Mouse (Mus musculus): Measurements from ENCODE around the gene Cflar. TPM values are rescaled to one million over a fixed set of nuclear protein-coding genes. Genes with fewer than 3 reads are reported as not detected.
"Not testable (repeated sequence)": the region's sequence is repeated elsewhere in the genome, so short reads cannot be mapped to it uniquely, and the experiment has no call there.

The Cflar gene
- polyA plus RNA-seq, 1 experiment: 72.0 TPM

DNA sequence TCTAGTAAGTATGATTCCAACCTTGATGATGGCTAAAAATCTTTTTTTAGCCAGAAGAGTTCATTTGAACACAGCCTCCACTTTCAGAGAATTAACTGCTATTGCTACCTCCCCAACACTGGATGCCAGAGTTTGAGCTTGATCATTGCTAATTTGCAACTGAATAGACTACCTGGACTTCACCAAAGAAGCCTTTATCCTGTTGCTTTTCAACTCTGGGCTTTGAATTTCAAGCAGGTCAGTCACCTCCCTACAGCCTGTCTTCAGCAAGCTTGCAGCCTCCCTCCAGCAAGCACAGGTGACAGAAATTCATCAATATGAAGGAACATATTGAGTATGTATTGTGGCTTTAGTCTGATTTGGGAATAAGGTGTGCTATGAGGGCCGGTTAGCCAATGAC, 21.9 kb upstream of the Cflar start:
- no peaks in the 10 kb centered on the region for H3K4me1 ChIP-seq (ENCODE audit: control insufficient read depth, insufficient read depth, low read length)
- no peak for TF ChIP-seq POLR2A (IDR thresholded peaks at IDR 0.05; ENCODE audit: borderline replicate concordance, control insufficient read depth, low read depth, low read length)
- TF ChIP-seq CTCF (IDR thresholded peaks at IDR 0.05; ENCODE audit: control insufficient read depth, insufficient read depth, low read length): no peak
- 90% methylated on average over 1 of the region's 1 CpGs for WGBS
- no peak overlapping the region for H3K27ac ChIP-seq (ENCODE audit: control insufficient read depth, insufficient read depth, low read depth, low read length, poor library complexity)
- H3K4me3 ChIP-seq (replicated peaks; ENCODE audit: control insufficient read depth, low read depth, low read length): no peak overlapping the region

DNA sequence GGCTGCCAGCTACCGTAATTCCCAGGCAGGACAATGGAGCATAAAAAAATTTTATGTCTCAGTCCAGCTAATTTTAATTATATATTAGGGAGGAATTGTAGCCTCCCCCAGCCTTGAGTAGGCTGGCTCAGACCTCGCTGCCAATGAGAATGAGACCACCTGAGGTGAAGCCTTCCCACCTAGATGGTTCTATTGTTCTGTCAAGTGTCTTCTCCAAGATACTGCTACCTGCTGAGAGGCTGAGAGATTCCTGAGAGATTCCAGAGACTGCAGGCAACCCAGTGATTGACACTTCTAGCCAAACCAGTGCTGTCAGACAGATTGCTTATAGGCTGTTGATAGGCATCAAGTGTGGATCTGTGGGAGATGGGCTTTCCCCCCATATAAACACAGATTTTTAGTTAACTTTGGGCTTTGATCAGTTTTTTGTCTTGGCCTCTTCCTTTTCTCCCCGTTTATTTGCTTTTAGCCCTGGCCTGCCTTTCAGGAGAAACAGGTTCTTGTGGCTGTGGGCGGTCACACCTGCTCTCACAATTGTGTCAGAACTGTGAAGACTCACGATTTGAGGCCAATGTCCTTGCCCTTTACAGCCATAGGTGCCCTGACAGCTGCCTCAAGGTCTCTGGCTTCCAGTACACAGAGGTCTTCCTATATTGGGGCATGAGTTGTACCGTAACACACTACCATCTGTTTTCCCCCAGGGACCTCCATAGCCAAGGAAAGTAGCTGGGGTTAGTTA, 21.1 kb upstream of the Cflar start:
- H3K4me3 ChIP-seq (replicated peaks; ENCODE audit: control insufficient read depth, low read depth, low read length): no peak overlapping the region
- 78% methylated on average over 6 of the region's 6 CpGs for WGBS
- TF ChIP-seq POLR2A (IDR thresholded peaks at IDR 0.05; ENCODE audit: borderline replicate concordance, control insufficient read depth, low read depth, low read length) (no peak), CTCF (IDR thresholded peaks at IDR 0.05; ENCODE audit: control insufficient read depth, insufficient read depth, low read length) (no peak)
- H3K27ac ChIP-seq (ENCODE audit: control insufficient read depth, insufficient read depth, low read depth, low read length, poor library complexity): no peak overlapping the region
- H3K4me1 ChIP-seq (ENCODE audit: control insufficient read depth, insufficient read depth, low read length): no peaks in the 10 kb centered on the region; the same call in 1 of the 2 replicates

DNA sequence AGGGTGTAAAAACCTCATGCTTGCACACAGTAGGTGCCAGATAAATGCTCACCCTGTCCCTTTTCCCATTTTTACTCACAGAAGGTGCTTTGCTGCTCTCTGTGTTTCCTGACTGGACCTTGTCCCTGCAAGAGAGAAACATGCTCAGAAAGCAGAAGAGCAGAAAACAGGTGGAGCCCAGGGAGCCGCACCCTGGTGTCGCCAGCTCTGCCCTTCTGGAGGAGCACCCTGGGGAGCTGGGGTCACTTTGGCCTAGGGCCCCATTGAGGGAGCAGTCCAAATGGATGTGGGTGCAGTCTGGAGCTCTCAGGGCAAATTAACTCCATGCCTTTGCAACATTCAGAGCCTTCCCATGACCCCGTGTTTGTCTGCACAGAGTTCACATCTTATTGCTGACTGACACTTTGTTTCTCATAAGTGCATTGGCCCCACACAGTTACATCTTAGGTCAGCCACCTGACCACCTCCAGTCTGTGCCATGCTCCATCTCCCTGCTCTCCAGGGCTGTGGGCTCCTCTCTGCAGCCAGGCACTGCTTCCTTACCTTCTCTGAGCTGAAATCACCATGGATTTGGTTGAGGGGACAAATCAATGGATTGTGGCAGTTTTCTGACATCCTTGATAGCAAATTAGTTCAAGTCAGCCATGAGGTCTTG, 20.3 kb upstream of the Cflar start:
- WGBS: 79% methylated on average over 2 of the region's 3 CpGs
- not testable (repeated sequence) for H3K4me1 ChIP-seq (ENCODE audit: control insufficient read depth, insufficient read depth, low read length)

DNA sequence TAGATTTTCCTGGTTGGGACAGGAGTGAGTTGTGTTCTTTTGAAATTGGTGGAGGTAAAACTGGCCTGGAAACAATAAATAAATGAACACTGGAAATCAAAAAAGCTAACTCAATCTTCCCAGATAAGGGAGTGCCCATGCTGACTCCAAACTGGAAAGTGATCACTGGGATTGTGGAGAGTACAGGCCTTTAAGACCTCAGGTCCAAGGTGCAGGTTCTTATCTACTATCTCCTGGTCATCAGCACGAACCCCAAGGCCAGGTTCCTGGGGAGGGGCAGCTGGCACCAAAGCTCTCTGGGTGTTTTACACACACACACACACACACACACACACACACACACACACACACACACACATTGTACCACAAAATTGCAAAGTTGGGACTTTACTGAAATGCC, 19.6 kb upstream of the Cflar start:
- WGBS: 57% methylated on average over 1 of the region's 1 CpGs
- not testable (repeated sequence) for H3K4me3 ChIP-seq (replicated peaks; ENCODE audit: control insufficient read depth, low read depth, low read length); H3K4me1 ChIP-seq (ENCODE audit: control insufficient read depth, insufficient read depth, low read length); H3K27ac ChIP-seq (ENCODE audit: control insufficient read depth, insufficient read depth, low read depth, low read length, poor library complexity)

More for the DNA sequence above, 20.3 kb upstream of the Cflar start:
- not testable (repeated sequence) for H3K4me3 ChIP-seq (replicated peaks; ENCODE audit: control insufficient read depth, low read depth, low read length); H3K27ac ChIP-seq (ENCODE audit: control insufficient read depth, insufficient read depth, low read depth, low read length, poor library complexity)

DNA sequence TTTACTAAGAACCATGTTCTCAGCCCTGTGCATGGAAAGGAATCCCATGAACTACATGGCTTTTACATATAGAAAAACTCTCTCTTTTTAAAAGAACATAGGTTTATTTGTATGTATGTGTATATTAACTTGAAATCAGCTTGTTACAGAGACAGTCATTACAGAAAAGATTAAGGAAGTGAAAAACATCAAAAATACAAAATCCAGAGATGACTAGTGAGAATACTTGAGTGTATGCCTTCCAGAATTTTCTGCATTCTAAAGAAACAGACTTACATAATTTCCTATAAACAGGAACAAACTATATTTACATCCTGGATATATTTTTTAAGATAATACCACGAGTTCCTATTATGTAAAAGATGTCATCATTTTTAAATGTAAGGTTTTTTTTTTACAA, 17.6 kb upstream of the Cflar start:
- Histone ChIP-seq H3K4me1 (ENCODE audit: control insufficient read depth, insufficient read depth, low read length) (no peaks in the 10 kb centered on the region; the same call in 1 of the 2 replicates), H3K27ac (ENCODE audit: control insufficient read depth, insufficient read depth, low read depth, low read length, poor library complexity) (no peak overlapping the region), H3K4me3 (replicated peaks; ENCODE audit: control insufficient read depth, low read depth, low read length) (no peak overlapping the region)
- WGBS: 26% methylated on average over 1 of the region's 1 CpGs
- TF ChIP-seq CTCF (IDR thresholded peaks at IDR 0.05; ENCODE audit: control insufficient read depth, insufficient read depth, low read length) (no peak), POLR2A (IDR thresholded peaks at IDR 0.05; ENCODE audit: borderline replicate concordance, control insufficient read depth, low read depth, low read length) (no peak)

DNA sequence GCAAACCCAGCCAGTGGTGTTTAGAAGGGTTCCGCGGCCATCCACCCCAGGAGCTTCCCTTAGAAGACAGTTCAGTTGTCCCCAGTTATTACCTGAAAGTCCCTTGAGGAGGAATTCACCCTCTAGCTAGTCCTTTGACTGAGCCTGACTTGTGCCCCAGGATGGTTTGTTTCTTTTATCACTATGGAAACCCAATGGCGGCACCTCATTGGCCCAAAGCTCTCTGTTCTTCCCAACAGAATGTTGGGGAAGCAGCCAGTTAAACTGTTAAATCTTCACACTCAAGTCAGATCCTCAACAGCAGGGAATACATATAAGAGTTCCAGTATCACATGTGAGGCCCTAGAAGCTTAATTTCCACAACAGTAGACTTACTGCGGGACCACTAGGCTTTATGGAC, 15.5 kb upstream of the Cflar start, which contains the start of gene Als2cr12:
Gene Als2cr12 (minus strand): TSS at position 180 of the 400 bp plus-strand sequence.
- H3K4me3 ChIP-seq (replicated peaks; ENCODE audit: control insufficient read depth, low read depth, low read length); H3K4me1 ChIP-seq (ENCODE audit: control insufficient read depth, insufficient read depth, low read length); H3K27ac ChIP-seq (ENCODE audit: control insufficient read depth, insufficient read depth, low read depth, low read length, poor library complexity): not testable (repeated sequence)
- 70% methylated on average over 4 of the region's 4 CpGs for WGBS

DNA sequence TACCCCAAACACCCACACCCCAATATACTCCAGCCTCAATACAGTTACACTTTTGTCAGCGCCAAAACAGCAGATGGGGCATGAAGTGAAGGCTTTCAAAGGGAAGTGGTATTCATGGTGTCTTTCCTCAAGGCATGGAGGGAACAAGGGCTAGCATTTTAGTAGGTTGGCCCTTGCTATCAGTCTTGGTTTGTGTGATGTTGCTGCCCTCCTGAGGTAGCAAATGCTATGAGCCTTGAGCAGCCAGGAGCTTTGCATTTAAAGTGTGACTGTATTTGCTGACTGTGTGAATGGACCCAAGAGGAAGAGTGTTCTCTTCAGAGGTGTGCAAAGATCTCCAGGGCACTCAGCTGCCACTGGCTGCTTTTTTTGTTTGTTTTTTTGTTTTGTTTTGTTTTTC, 13.7 kb upstream of the Cflar start:
- H3K4me3 ChIP-seq (replicated peaks; ENCODE audit: control insufficient read depth, low read depth, low read length); H3K4me1 ChIP-seq (ENCODE audit: control insufficient read depth, insufficient read depth, low read length); H3K27ac ChIP-seq (ENCODE audit: control insufficient read depth, insufficient read depth, low read depth, low read length, poor library complexity): not testable (repeated sequence)
- 11% methylated on average over 1 of the region's 1 CpGs for WGBS

DNA sequence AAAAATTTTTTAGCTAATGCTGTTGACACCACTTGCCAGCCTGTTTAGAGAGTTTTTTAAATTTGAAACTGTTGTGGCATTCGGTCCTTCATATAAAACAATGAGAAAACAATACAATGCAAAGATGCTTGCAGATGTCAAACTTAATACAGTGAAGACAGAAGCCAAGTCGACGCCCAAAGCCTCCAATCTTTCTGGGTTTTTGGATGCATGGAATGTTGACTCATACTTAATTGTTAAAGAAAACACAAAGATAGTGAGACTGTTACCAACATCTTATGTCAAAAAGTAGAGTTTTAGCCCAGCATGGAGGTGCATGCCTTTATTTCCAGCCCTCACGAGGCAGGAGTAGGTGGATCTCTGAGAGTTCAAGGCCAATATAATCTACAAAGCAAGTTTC, 12.5 kb upstream of the Cflar start:
- TF ChIP-seq CTCF (IDR thresholded peaks at IDR 0.05; ENCODE audit: control insufficient read depth, insufficient read depth, low read length) (no peak), POLR2A (IDR thresholded peaks at IDR 0.05; ENCODE audit: borderline replicate concordance, control insufficient read depth, low read depth, low read length) (no peak)
- Histone ChIP-seq H3K27ac (ENCODE audit: control insufficient read depth, insufficient read depth, low read depth, low read length, poor library complexity) (no peak overlapping the region), H3K4me3 (replicated peaks; ENCODE audit: control insufficient read depth, low read depth, low read length) (no peak overlapping the region), H3K4me1 (ENCODE audit: control insufficient read depth, insufficient read depth, low read length) (no peaks in the 10 kb centered on the region; the same call in 1 of the 2 replicates)
- WGBS: 83% methylated on average over 4 of the region's 4 CpGs

DNA sequence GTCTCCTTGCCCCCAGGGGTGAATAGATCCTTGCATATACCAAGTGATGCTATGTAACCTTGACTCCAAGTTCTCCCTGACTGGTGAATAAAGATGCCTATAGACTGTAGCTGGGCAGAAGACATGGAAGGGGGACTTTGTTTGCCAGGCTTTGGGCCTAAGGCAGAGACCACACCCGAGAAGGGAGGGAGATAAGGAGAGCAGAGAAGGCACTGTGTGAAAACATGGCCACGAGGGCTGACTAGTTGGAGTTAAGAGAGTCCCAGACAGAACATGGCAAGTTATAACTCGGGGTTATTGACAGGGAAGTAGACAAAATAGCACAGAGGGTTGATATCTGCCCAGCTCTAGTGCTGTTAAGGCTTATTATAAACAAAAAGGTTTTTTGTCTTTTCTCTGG, 11.3 kb upstream of the Cflar start:
- TF ChIP-seq POLR2A (IDR thresholded peaks at IDR 0.05; ENCODE audit: borderline replicate concordance, control insufficient read depth, low read depth, low read length) (no peak), CTCF (IDR thresholded peaks at IDR 0.05; ENCODE audit: control insufficient read depth, insufficient read depth, low read length) (no peak)
- H3K27ac ChIP-seq (ENCODE audit: control insufficient read depth, insufficient read depth, low read depth, low read length, poor library complexity): no peak overlapping the region

DNA sequence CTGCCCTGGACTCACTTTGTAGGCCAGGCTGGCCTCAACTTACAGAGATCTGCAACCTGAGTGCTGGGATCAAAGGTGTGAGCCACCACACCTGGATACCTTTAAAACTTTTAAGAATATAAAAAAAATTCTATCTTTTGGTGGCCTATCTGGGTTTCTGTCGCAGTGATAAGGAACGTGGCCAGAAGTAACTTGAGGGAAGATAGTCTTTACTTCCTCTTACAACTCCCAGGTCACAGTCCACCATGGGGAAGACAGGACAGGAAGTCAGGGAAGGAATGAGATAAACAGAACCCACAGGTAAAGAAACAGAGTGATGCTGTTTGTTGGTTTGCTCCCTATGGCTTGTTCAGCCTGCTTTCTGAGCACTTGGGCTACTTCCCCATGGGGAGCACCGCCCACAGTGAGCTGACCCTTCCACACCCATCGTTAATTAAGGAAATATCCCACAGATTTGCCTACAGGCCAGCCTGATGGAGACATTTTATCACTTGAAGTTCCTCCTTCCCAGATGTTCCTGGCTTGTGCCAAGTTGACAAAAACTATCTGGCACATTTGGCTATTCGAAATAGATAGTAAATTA, 10.6 kb upstream of the Cflar start:
- not testable (repeated sequence) for H3K27ac ChIP-seq (ENCODE audit: control insufficient read depth, insufficient read depth, low read depth, low read length, poor library complexity); H3K4me3 ChIP-seq (replicated peaks; ENCODE audit: control insufficient read depth, low read depth, low read length); H3K4me1 ChIP-seq (ENCODE audit: control insufficient read depth, insufficient read depth, low read length)
- WGBS: 44% methylated on average over 5 of the region's 5 CpGs

More for the DNA sequence above, 11.3 kb upstream of the Cflar start:
- Histone ChIP-seq H3K4me1 (ENCODE audit: control insufficient read depth, insufficient read depth, low read length) (no peaks in the 10 kb centered on the region; the same call in 1 of the 2 replicates), H3K4me3 (replicated peaks; ENCODE audit: control insufficient read depth, low read depth, low read length) (no peak overlapping the region)
- WGBS: 55% methylated on average over 3 of the region's 3 CpGs

DNA sequence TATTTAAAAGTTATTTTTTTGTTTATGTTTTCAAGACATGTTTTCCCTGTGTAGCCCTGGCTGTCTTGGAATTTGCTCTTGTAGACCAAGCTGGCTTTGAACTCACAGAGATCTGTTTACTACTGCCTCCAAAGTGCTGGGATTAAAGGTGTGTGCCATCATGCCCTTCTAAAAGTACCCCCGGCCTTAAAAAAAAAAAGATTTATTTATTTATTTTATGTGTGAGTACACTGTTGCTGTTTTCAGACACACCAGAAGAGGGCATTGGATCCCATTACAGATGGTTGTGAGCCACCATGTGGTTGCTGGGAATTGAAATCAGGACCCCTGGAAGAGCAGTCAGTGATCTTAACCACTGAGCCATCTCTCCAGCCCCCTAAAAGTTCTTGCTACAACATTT, 1.3 kb upstream of the Cflar start:
- H3K4me3 ChIP-seq (replicated peaks; ENCODE audit: control insufficient read depth, low read depth, low read length); H3K27ac ChIP-seq (ENCODE audit: control insufficient read depth, insufficient read depth, low read depth, low read length, poor library complexity); H3K4me1 ChIP-seq (ENCODE audit: control insufficient read depth, insufficient read depth, low read length): not testable (repeated sequence)
- WGBS: 85% methylated on average over 1 of the region's 1 CpGs

All from bone marrow, adult 2 months (tissue).